Mouse (Mus musculus) hindbrain, embryonic 15.5 days (tissue): ENCODE data around the gene 4930469K13Rik. TPM values are rescaled to one million over a fixed set of nuclear protein-coding genes. Genes with fewer than 3 reads are reported as not detected.
A peak's percentile ranks its signal among the peaks of the same experiment; 100 is the strongest.

Experiments
- ATAC-seq: fragments of 200-750 bp; cut with Nextera tagmentation; 2 replicates; pipeline ENCODE4 v1.8.0; 2017; ENCODE audit warnings: low read depth, moderate number of reproducible peaks, moderate TSS enrichment; ENCODE audit not compliant: low FRiP score
- H3K27ac ChIP-seq: fragments of 300-500 bp; sonication (generic); replicated peaks from 2 replicates; pipeline ENCODE4 v1.5.1; 2015; ENCODE audit warnings: mild to moderate bottlenecking, inconsistent platforms
- H3K27me3 ChIP-seq: fragments of 300-500 bp; sonication (generic); 2 replicates; pipeline ENCODE4 v1.6.1; 2015; ENCODE audit warnings: control low read depth, inconsistent platforms
- H3K36me3 ChIP-seq: fragments of 300-500 bp; sonication (generic); 2 replicates; pipeline ENCODE4 v1.6.1; 2015; ENCODE audit warnings: control low read depth, inconsistent platforms
- H3K4me1 ChIP-seq: fragments of 300-500 bp; sonication (generic); replicated peaks from 2 replicates; pipeline ENCODE4 v1.6.1; 2015; ENCODE audit warnings: control low read depth, inconsistent platforms
- H3K4me2 ChIP-seq: fragments of 300-500 bp; sonication (generic); 2 replicates; pipeline ENCODE4 v1.6.1; 2015; ENCODE audit warnings: moderate library complexity, mild to moderate bottlenecking, inconsistent platforms
- H3K4me3 ChIP-seq: fragments of 300-500 bp; sonication (generic); 2 replicates; pipeline ENCODE4 v1.5.1; 2015; ENCODE audit warnings: mild to moderate bottlenecking, inconsistent platforms
- H3K9ac ChIP-seq: fragments of 300-500 bp; sonication (generic); 2 replicates; pipeline ENCODE4 v1.6.1; 2015; ENCODE audit warnings: inconsistent platforms
- H3K9me3 ChIP-seq: fragments of 300-500 bp; sonication (generic); 2 replicates; pipeline ENCODE4 v1.6.1; 2016; ENCODE audit warnings: control low read depth, inconsistent platforms
- WGBS: fragments of 180-500 bp; shearing (Covaris S2); methylation state at CpG from one replicate; pipeline ENCODE4 v1.1.7; 2015; 5-methylcytosine and 5-hydroxymethylcytosine counted together
- polyA plus RNA-seq: library from polyadenylated mRNA; unstranded; fragments of >200 nt; fragmentation: Nextera tagmentation; extraction: Ambion mirVana; gene quantifications from 2 replicates; pipeline ENCODE4 v1.2.1, GENCODE M21; 2015

Gene 4930469K13Rik
- polyA plus RNA-seq, 1 experiment from 2014 or later, result 8.5 TPM

DNA sequence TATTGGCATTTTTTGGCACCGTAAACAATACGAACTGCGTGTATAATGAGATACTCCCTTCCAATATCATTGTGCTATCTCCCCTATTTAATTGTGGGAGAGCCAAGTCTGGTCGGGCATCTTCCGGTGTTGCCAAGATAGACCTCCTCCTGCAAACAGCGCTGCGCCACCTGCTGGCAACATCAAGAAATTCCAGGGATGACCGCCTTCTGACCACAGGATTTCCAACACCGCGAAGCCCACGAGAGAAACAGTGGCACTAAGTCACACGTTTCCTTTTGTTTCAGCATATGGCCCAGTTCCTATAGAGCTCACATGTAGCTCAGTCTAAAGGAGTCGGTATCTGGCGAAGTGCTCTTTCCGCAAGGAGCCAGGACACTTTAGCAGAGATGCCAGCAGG, 24.6 kb downstream of the 4930469K13Rik start:
- Histone ChIP-seq H3K9me3 (no peaks in the 10 kb centered on the region), H3K27ac (no peak overlapping the region), H3K4me1 (0 out of 2 replicates have a peak, but pooled peaks cover 3% of the 10 kb centered on the region), H3K4me3 (no peak overlapping the region), H3K4me2 (peak overlapping the region; percentile 35; the same call in 1 of the 2 replicates), H3K9ac (no peak overlapping the region), H3K27me3 (peaks cover 6% of the 10 kb centered on the region; the same call in 1 of the 2 replicates), H3K36me3 (no peaks in the 10 kb centered on the region)
- ATAC-seq, result no peak
- WGBS, result 14% methylated on average over 15 of the region's 15 CpGs

DNA sequence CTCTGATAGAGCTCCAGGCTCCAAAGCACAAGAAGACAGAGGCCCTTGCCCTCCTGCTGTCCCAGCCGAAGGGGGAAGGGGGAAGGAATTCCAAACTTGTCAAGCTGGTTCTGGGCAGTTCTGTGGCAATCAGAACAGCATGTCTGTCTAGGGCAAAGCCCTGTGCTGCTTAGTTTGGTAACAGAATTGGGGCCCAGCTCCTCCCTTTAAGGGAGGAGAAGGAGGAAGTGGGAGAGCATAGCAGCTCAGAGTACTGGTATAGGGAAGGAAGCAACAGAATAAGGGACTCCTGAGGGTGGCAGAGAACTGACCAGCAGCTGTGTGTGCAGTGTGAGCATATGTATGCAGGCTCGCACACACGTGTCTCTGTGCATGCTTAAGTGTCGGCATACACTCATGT, 26.0 kb downstream of the 4930469K13Rik start:
- Histone ChIP-seq H3K27ac (no peak overlapping the region), H3K4me2 (no peak overlapping the region), H3K4me1 (0 out of 2 replicates have a peak, but pooled peaks cover 3% of the 10 kb centered on the region), H3K9ac (no peak overlapping the region), H3K9me3 (no peaks in the 10 kb centered on the region), H3K4me3 (no peak overlapping the region), H3K36me3 (no peaks in the 10 kb centered on the region), H3K27me3 (peaks cover 6% of the 10 kb centered on the region; the same call in 1 of the 2 replicates)
- no peak for ATAC-seq
- 80% methylated on average over 4 of the region's 4 CpGs for WGBS

DNA sequence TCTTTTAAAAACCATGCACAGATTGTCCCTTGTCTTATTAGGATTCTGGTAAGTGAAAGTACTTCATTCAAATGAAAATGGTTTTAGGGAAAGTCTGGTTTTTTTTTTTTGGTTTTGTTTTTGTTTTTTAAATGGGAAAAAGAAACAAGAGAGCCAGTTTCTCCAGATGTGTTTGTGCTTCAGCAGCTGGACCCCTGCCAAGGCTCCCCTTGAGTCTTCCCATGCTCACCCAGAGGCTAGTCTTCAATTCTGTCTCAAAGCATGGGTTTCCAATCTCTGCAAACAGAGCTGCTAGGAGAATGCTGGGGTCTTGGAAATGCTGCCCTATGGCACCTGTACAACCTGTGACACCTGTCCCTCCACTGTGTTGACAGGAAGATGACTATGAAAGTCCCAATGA, 27.8 kb downstream of the 4930469K13Rik start:
- H3K4me1 ChIP-seq, result 0 out of 2 replicates have a peak, but pooled peaks cover 3% of the 10 kb centered on the region
- H3K27me3 ChIP-seq, result peaks cover 6% of the 10 kb centered on the region; the same call in 1 of the 2 replicates
- no peak for ATAC-seq
- H3K9me3 ChIP-seq, result no peaks in the 10 kb centered on the region
- H3K27ac ChIP-seq, result no peak overlapping the region
- H3K9ac ChIP-seq, result no peak overlapping the region
- no peak overlapping the region for H3K4me3 ChIP-seq
- H3K36me3 ChIP-seq, result no peaks in the 10 kb centered on the region
- no peak overlapping the region for H3K4me2 ChIP-seq

DNA sequence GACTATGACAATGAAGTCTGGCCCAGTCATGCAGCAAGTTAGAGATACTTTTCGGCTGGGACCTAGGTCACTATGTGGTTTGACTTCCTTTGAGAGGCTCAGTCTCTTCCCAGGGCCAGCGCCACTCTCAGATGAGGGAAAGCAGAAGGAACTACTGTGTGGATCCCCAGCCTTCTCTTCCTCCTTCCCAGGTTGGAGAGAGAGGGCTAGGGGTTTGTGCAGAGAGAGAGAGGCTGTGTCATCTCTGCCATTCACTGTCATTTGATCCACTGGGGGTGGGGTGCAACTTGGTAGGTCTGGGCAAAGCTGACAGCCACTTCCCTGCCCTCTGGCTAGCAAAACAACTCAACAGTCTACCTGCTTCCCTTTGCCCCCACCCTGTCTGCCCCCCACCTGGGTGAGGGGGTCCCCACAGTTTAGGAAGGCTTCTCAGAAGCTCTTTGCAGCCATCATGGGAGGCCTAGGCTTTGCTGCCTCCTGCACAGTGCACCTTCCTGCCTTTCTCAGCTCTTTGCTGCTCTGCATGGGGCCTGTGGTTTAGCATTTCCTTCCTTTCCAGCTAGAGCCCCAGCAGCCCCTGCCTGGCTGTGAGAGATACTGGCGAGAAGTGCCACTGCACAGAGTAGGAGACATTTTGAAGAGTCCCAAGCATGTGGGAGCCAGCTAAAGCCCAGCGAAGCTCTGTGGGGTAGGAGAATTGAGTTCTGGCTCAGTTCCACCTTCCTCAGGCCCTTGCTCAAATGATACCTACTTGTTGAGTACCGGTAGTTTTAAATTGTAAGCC, 34.5 kb downstream of the 4930469K13Rik start:
- Histone ChIP-seq H3K9me3 (no peaks in the 10 kb centered on the region), H3K9ac (no peak overlapping the region), H3K4me2 (no peak overlapping the region), H3K4me1 (no peaks in the 10 kb centered on the region), H3K27me3 (no peaks in the 10 kb centered on the region), H3K27ac (no peak overlapping the region), H3K36me3 (no peaks in the 10 kb centered on the region), H3K4me3 (no peak overlapping the region)
- 64% methylated on average over 5 of the region's 5 CpGs for WGBS
- ATAC-seq, result no peak

DNA sequence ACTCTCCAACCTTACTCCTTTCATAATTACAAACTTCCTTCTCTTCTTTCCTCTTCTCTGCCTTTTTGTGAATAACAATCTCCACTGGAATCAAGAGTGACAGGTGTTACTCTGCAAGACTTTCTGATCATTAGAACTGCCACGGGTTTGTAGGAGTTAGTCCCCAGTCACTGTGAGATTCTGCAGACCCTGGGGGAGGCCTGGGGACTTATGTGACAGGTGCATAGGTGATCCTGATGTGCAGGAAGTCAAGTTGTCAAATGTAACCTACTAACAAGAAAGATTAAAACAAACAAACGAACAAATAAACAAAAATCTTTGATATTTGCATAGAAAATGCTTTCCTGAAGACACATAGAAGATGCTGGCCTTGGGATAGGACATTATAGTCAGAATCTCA, 35.1 kb downstream of the 4930469K13Rik start:
- Histone ChIP-seq H3K27me3 (no peaks in the 10 kb centered on the region), H3K36me3 (no peaks in the 10 kb centered on the region), H3K4me1 (no peaks in the 10 kb centered on the region), H3K9ac (no peak overlapping the region), H3K4me3 (no peak overlapping the region), H3K27ac (no peak overlapping the region), H3K4me2 (no peak overlapping the region), H3K9me3 (no peaks in the 10 kb centered on the region)
- ATAC-seq, result no peak
- WGBS, result 85% methylated on average over 2 of the region's 2 CpGs

DNA sequence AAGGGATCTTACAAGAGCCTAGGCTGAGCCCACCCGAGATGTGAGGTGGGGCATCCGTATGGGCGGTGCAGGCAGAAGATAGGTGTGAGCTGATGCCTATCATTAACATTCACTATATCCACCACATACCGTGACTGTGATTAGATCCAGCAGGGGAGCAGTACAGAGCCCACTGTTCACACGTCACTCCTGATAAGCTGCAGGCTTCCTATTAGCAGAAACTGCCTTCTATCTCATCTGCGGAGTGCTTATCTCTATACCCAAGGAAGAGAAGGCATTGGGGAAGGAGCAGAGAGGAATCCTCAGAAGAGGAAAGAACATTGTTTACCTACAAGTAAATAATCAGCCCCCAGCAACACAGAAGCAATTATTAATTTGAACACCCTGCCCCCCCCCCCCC, 36.6 kb downstream of the 4930469K13Rik start:
- no peaks in the 10 kb centered on the region for H3K9me3 ChIP-seq
- H3K27ac ChIP-seq, result no peak overlapping the region
- WGBS, result 63% methylated on average over 6 of the region's 6 CpGs
- ATAC-seq, result no peak
- no peak overlapping the region for H3K4me3 ChIP-seq
- H3K36me3 ChIP-seq, result no peaks in the 10 kb centered on the region
- H3K4me1 ChIP-seq, result no peaks in the 10 kb centered on the region
- H3K9ac ChIP-seq, result no peak overlapping the region
- no peaks in the 10 kb centered on the region for H3K27me3 ChIP-seq
- H3K4me2 ChIP-seq, result no peak overlapping the region

DNA sequence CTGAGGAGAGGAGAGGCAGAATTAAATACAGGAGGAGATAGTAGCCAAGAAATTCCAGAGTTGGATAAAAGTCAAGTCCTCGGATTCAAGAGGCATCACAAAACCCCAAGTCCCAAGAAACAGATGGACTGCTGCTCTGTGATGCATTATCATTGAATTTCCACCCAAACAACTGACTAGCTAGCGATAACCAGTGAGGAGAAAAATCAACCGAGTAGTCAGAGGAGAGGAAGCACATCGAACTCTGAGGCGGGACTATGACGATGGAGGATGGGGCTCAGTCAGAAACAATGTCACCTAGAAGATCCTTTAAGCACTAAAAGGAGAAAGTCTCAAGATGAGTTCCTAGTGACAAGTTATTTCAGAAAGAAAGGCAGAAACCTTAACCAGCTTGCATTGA, 39.4 kb downstream of the 4930469K13Rik start:
- Histone ChIP-seq H3K4me2 (no peak overlapping the region), H3K27ac (no peak overlapping the region), H3K4me3 (no peak overlapping the region), H3K4me1 (no peaks in the 10 kb centered on the region), H3K36me3 (no peaks in the 10 kb centered on the region), H3K9ac (no peak overlapping the region), H3K9me3 (no peaks in the 10 kb centered on the region), H3K27me3 (no peaks in the 10 kb centered on the region)
- ATAC-seq, result no peak
- 89% methylated on average over 6 of the region's 6 CpGs for WGBS

DNA sequence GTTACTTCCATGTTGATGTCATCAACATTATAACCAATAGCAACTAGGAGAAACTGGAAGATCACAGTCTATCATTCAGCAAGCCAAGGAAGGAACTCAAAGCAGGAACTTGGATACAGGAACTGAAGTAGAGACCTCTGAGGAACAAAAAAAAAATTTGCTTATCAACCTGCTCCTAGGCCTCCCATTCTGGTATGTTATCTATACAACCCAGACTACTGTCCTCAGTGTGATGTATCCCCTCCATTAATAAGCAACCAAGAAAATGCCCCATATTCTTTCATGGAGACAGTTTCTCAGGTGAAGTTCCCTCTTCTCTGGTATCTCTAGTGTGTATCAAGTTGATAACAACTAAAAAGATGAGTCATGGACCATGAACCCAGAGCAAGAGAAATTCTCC, 40.0 kb downstream of the 4930469K13Rik start:
- H3K4me3 ChIP-seq, result no peak overlapping the region
- no peak for ATAC-seq
- H3K27me3 ChIP-seq, result no peaks in the 10 kb centered on the region
- H3K4me1 ChIP-seq, result no peaks in the 10 kb centered on the region
- no peaks in the 10 kb centered on the region for H3K36me3 ChIP-seq
- H3K4me2 ChIP-seq, result no peak overlapping the region
- no peaks in the 10 kb centered on the region for H3K9me3 ChIP-seq
- no peak overlapping the region for H3K27ac ChIP-seq
- no peak overlapping the region for H3K9ac ChIP-seq

DNA sequence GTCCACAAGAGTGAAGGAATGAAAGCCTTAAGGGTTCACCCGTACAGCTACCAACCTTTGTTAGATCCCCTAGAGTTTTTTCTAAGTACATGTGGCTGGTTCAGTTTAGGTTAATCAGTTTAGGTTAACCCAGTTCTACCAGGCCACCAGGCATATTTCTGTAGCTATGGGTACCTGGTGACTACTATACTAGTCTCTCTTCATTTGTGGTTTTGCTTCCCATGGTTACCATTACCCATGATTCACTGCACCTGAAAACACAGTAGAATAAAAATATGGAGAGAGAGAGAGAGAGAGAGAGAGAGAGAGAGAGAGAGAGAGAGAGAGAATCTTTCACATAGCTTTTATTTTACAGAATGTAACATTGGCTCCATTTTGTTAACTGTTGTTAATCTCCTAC, 41.6 kb downstream of the 4930469K13Rik start:
- ATAC-seq, result no peak
- Histone ChIP-seq H3K9ac (no peak overlapping the region), H3K4me2 (no peak overlapping the region), H3K4me3 (no peak overlapping the region), H3K4me1 (no peaks in the 10 kb centered on the region), H3K27me3 (no peaks in the 10 kb centered on the region), H3K27ac (no peak overlapping the region), H3K36me3 (no peaks in the 10 kb centered on the region), H3K9me3 (no peaks in the 10 kb centered on the region)
- 96% methylated on average over 1 of the region's 1 CpGs for WGBS

DNA sequence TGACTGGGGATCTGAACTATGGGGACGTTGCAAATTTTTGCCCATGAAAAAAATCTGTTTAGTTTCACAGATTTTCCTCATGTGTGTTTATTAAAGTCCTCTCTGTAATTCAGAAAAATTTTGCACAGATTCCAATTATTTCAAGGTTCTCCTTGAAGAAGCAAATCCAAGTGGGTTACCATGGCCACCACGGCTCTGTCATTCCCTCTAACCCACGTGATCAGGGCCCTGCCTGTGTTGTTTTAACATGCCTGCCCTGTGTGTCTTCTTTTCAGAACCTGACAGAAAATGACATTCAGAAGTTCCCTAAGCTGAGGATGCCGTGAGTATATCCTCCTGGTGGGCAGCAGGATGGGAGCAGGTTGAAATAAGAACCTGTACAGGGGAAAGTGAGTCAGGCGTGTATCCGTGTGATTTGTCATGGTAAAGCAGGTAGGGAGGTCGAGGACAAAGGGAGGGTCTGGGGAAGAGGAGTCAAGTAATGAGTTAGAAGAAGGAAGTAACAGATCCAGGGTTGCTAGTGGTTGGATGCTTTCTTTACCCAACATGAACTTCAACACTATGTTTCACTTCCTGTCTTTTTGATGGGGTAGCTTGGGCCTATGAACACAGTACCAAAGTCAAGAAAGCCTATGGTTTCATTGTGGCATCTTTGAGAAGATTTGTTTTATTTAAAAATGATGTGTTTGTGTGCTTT, 44.2 kb downstream of the 4930469K13Rik start:
- Histone ChIP-seq H3K4me1 (no peaks in the 10 kb centered on the region), H3K36me3 (no peaks in the 10 kb centered on the region), H3K27me3 (no peaks in the 10 kb centered on the region), H3K9me3 (no peaks in the 10 kb centered on the region), H3K9ac (no peak overlapping the region), H3K27ac (no peak overlapping the region), H3K4me2 (no peak overlapping the region), H3K4me3 (no peak overlapping the region)
- 80% methylated on average over 7 of the region's 7 CpGs for WGBS
- ATAC-seq, result no peak

DNA sequence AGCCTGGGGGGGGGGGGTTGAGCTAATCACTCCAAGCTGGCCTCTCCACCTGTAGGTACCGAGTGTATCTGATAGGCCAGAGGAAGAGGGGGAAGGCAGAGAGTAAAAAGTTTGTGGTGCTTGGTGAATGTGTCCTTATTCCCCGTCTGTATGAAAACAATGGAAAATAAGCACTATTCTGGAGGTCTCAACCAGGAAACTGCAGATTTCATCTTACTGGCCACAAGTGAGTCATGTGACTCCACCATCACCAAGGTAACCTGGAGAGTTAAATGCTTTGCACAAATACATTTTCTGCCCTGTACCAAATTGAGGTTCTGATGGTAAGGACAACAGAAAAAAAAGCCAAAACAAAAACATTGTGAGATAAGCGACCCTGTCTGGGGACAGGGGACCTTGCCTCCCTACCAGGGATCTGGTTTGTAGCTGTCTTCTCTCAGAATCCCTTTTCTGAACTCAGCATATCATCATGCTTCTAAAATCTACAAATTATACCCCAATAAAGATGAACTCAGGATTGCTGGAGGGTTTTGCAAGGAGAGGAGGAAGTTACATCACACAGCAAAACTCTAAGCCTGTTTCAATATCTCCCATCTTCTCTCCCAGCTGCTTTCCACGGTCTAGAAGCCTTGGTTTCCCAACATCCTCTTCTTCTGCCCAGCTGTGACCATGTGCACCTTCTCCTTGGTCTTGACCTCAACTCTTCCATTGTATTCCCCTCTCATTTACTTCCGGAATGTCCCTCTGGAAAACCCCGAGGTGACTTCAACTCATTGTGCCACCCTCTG, 45.1 kb downstream of the 4930469K13Rik start:
- no peak overlapping the region for H3K9ac ChIP-seq
- H3K4me1 ChIP-seq, result no peaks in the 10 kb centered on the region
- H3K4me3 ChIP-seq, result no peak overlapping the region
- no peak overlapping the region for H3K4me2 ChIP-seq
- WGBS, result 88% methylated on average over 6 of the region's 6 CpGs
- H3K27me3 ChIP-seq, result no peaks in the 10 kb centered on the region
- H3K36me3 ChIP-seq, result no peaks in the 10 kb centered on the region
- H3K9me3 ChIP-seq, result no peaks in the 10 kb centered on the region
- H3K27ac ChIP-seq, result no peak overlapping the region
- ATAC-seq, result no peak

DNA sequence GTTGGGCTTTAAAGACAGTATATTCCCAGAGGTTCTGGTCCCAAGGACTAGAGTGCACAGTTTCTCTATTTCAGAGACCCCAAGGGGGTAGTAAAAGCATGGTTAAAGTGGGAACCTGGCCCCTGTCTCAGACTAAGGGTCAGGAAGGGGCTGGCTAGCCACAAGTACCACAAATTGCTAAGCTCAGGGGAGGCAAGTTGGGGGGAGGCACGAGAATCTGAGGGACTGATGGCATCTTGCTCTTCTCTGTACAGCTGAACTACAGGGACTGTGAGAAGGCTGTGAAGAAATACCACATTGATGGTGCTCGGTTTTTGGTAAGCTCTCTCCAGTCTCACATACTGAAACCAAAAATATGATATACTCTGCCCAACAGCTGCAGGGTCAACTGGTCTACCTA, 47.7 kb downstream of the 4930469K13Rik start:
- ATAC-seq, result no peak
- Histone ChIP-seq H3K9ac (no peak overlapping the region), H3K9me3 (no peaks in the 10 kb centered on the region), H3K27me3 (no peaks in the 10 kb centered on the region), H3K36me3 (no peaks in the 10 kb centered on the region), H3K27ac (no peak overlapping the region), H3K4me1 (no peaks in the 10 kb centered on the region), H3K4me2 (no peak overlapping the region), H3K4me3 (no peak overlapping the region)
- WGBS, result 84% methylated on average over 2 of the region's 2 CpGs
